Mouse (Mus musculus): ENCODE measurements at regions not wholly inside any gene's neighbourhood (a gene's known extent, or its start where the extent isn't known, plus 50 kb on each side); places are given as distances from the start of the nearest gene placed in this dataset.

DNA sequence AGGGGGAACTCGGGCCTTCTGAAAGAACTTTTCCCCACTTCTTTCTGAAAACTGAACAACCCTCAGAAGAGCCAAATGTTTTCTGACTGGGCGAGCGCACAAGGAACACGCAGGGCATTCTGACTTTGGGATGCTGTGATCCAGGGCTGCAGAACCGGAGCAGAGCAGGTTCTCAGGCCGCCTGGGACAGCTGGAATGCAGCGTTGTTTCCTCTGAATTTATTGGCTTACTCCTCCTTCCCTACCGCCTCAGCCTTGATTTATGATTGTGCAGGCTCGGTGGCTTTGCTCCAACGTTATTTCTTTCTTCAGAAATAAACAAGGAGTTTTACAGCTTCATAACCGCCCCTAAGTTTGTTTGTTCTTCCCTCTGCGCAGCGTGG lies 226.7 kb upstream of the Jun start:
- TF ChIP-seq CTCF (IDR thresholded peaks at IDR 0.05; ENCODE audit: control insufficient read depth, insufficient read depth, insufficient read length) (no peak), MAX (IDR thresholded peaks at IDR 0.05) (no peak)
